Mouse (Mus musculus) stomach, adult 2 months (tissue): ENCODE measurements around the gene Umodl1. TPM values are rescaled to one million over a fixed set of nuclear protein-coding genes. Genes with fewer than 3 reads are reported as not detected.

Experiments used
- polyA plus RNA-seq: library from polyadenylated mRNA; depleted of rRNA; stranded (reverse); fragments of >200 nt; gene quantifications from 2 replicates; pipeline ENCODE4 v1.2.3, GENCODE M21; 2012; rRNA removed

The Umodl1 gene
- 0.10 TPM in 1 of 2 replicates, not detected in the other for polyA plus RNA-seq

GRCm38 (mm10) chr17:30954340-30954739 is at the start of gene Umodl1:
Gene Umodl1 (plus strand): TSS chr17:30954640.

GRCm38 (mm10) chr17:31057151-31057890 is 102.9 kb downstream of the Umodl1 start, which contains the start of gene Abcg1:
Gene Abcg1 (plus strand): TSS chr17:31057675.

Other genes with a start within 250 kb of the Umodl1 start
- gene Glp1r, start 52.8 kb upstream of the Umodl1 start, polyA plus RNA-seq = 1.6 and 2.7 TPM in 2 replicates
- 1.7 and 2.1 TPM in 2 replicates for gene Abcg1, start 103.0 kb downstream of the Umodl1 start, polyA plus RNA-seq
- gene Tff3, start 175.0 kb downstream of the Umodl1 start, polyA plus RNA-seq = 5.7 and 6.0 TPM in 2 replicates
- 3,160 and 4,790 TPM in 2 replicates for gene Tff2, start 189.6 kb downstream of the Umodl1 start, polyA plus RNA-seq
- gene Tff1, start 210.6 kb downstream of the Umodl1 start, polyA plus RNA-seq = 16,747 and 18,680 TPM in 2 replicates
- 0.13 and 0.24 TPM in 2 replicates for gene Tmprss3, start 244.3 kb downstream of the Umodl1 start, polyA plus RNA-seq